Mouse (Mus musculus): ENCODE data around the gene Yod1.

Gene Yod1

DNA sequence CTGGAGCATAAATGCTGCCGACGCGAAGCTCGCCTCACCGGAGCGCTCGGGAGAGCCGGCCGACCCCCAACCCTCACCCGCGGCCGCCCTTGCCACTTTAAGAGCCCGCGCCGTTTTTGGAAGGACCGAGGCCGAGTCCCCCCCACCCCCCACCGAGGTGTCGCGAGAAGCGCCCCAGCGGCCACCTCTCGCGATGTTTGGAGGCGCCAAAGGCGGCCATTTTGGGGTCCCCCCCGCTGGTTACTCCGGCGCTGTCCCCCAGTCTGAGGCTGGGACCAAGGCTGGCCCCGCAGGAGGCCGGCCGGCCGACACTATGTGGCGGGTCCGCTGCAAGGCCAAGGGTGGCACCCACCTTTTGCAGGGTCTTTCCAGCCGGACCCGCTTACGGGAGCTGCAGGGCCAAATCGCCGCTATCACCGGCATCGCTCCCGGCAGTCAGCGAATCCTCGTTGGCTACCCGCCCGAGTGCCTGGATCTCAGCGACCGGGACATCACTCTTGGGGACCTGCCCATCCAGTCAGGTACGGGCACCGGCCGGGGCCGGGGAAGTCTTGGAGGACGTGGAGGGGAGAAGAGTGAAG lies at the start of gene Yod1:
Gene Yod1 (plus strand): TSS at position 37 of the 581 bp plus-strand sequence.
- DNase-seq (ENCODE audit: low spot score in 2 of 2), result peak; percentile 42 to 83

GRCm38 (mm10) chr1:130678551-130678950 lies 38.6 kb upstream of the Yod1 start:
- no peak for DNase-seq (ENCODE audit: low spot score in 2 of 2)

GRCm38 (mm10) chr1:130681075-130681474 lies 36.1 kb upstream of the Yod1 start:
- no peak for DNase-seq (ENCODE audit: low spot score in 2 of 2)

DNA sequence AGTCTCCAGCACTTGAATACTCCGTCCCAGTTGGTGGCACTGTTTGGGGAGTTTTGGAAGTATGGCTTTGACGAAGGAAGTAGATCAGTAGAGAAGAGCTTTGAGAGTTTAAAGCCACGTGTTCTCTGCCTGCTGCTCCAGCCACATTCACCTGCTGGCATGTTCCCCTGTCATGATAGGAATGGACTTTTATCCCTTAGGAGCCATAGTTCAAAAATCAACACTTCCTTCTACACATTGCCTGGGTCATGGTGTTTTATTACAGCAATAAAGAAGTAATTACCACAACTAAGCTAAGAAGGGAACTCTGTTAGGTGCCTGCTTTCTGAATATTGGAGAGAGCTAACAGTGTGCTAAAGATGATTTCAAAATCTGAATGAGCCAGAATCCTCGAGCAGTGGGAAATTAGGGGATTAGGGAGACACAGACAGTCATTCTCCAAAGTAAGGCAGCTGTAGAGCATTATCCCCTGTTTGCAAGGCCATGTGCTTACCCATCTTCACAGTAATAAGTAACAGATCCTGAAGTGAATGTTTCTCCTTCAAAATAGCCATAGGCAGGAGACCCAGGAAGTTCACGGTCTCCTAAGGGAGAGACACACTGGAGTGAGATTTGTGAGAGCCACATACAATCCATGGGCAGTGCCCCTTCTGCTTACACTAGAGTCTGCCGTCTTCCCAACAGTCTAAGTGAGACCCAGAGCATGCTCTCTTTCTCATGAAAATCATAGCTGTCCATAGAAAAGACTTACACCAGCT lies 35.3 kb upstream of the Yod1 start:
- no peak for DNase-seq (ENCODE audit: low spot score in 2 of 2)

- no peak for DNase-seq (ENCODE audit: low spot score in 2 of 2)
Observed at GRCm38 (mm10) chr1:130683905-130684304, 33.2 kb upstream of the Yod1 start.

DNA sequence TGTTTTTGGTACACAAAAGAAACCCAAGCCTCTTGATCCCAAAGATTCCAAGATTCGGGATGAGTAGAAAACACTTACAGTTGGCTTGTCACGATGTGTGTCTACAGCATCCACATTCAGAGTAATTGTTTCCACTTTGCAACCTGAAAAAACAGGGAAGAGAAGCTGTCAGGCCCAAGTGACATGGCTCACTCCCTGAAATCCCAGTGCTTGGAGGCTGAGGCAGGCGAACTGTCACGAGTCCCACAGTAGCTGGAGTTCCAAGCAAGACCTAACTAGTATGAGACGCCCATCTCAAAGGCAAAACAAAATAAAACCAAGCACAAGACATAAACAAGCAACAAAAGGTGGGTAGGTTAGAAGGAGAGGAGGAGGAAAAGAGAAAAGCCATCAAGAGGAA lies 18.5 kb upstream of the Yod1 start:
- DNase-seq (ENCODE audit: low spot score in 2 of 2), result no peak

- DNase-seq (ENCODE audit: low spot score in 2 of 2), result peak in 1 of 2 experiments; percentile 46
Observed at GRCm38 (mm10) chr1:130699937-130700633, 17.0 kb upstream of the Yod1 start.

DNA sequence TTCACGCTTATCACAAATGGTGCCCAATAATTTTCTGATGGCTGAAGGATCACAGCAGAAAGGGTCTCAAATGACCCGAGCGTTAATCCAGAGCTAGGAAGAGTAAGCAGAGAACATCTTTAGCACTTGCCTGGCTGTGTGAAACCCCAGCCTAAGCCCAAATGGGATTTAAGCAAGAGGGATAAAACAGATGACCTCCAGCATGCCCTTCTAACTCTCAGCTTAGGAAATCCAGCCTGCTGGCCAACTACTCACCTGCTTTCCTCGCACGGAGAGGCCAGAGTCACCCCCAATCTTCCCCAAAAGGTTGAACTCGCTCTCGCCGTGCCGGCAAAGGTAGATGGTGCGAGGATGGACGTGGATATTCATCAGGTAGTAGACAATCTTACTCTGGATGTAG lies 15.2 kb upstream of the Yod1 start:
- no peak for DNase-seq (ENCODE audit: low spot score in 2 of 2)

- DNase-seq (ENCODE audit: low spot score in 2 of 2), result no peak
Observed at GRCm38 (mm10) chr1:130703613-130704012, 13.5 kb upstream of the Yod1 start.

- DNase-seq (ENCODE audit: low spot score in 2 of 2), result no peak
Observed at GRCm38 (mm10) chr1:130710283-130711080, 6.6 kb upstream of the Yod1 start.

- no peak for DNase-seq (ENCODE audit: low spot score in 2 of 2)
Observed at GRCm38 (mm10) chr1:130714046-130714445, 3.1 kb upstream of the Yod1 start.

- peak; percentile 90 to 96 for DNase-seq (ENCODE audit: low spot score in 2 of 2)
Observed at GRCm38 (mm10) chr1:130715561-130716217, 1.4 kb upstream of the Yod1 start, which contains the start of gene Gm29427. Gm29427 (minus strand) TSS chr1:130715799.

- no peak for DNase-seq (ENCODE audit: low spot score in 2 of 2)
Observed at GRCm38 (mm10) chr1:130716218-130716512, 962 bp upstream of the Yod1 start.

DNA sequence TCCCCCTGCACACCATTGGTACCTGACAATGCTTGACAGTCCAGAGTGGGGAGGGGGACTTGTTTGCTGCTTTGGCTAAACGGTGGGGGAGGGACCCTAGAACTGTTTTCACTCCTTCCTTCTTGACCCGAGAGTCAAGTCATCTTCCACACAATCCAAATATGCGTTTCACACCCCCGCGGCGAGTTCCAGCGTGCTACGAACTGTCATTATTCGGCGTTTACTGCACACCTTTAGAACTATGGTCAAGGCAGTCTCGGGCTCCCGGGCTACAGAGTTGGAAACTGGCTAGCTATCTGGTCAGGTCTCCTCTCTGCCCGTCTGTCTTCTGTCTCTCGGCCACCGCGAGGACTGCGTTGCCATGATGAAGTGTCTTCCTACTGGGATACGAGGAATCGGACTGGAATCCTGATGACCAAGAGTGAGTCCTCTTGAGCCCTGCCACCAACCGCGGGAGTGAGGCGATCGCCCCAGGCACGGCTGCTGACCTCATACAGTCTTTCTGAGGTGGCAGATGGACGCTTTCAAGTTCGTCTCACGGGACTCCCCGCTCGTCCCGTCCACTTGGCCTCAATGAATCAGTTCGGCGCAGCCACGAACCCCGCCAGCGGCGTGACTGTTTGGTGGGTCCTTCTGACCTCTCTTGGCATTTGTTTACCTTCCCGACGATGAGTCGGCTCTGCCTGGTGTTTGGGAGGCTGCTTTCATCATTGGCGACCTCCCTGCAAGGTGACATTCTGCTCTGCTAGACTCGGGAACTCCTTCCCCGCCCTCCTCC lies 425 bp upstream of the Yod1 start:
- DNase-seq (ENCODE audit: low spot score in 2 of 2), result peak in 1 of 2 experiments; percentile 45

GRCm38 (mm10) chr1:130724206-130724605 lies 7.1 kb downstream of the Yod1 start:
- DNase-seq (ENCODE audit: low spot score in 2 of 2), result no peak

- DNase-seq (ENCODE audit: low spot score in 2 of 2), result no peak
Observed at GRCm38 (mm10) chr1:130726396-130726795, 9.3 kb downstream of the Yod1 start.

GRCm38 (mm10) chr1:130728070-130728469 lies 10.9 kb downstream of the Yod1 start:
- no peak for DNase-seq (ENCODE audit: low spot score in 2 of 2)

- DNase-seq (ENCODE audit: low spot score in 2 of 2), result no peak
Observed at GRCm38 (mm10) chr1:130728708-130729107, 11.6 kb downstream of the Yod1 start.

DNA sequence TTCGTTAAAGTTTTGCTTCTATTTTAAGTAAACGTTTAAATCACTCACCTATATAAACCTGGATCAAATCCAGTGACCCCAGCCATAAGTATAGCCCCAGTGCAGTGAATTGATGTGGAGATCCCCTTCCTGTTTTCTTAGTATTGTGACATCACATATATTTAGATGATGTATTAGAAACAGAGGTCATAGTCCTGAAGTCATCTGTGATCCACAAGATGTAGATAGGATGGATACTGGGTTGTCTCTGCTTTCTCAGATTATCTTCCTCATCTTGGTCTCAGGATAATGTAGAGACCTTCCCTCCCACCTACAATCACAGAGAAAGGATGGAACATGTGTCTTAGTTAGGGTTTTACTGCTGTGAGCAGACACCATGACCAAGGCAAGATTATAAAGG lies 12.0 kb downstream of the Yod1 start, which contains the start of gene Pfkfb2:
Gene Pfkfb2 (minus strand): TSS at position 101 of the 400 bp plus-strand sequence.
- no peak for DNase-seq (ENCODE audit: low spot score in 2 of 2)

GRCm38 (mm10) chr1:130731741-130732337 lies 14.7 kb downstream of the Yod1 start, which contains the start of gene AA986860:
AA986860 (plus strand) TSS chr1:130731976.
- DNase-seq (ENCODE audit: low spot score in 2 of 2), result no peak

All from left cerebral cortex, adult 9 months (tissue).